Mouse (Mus musculus): Measurements from ENCODE around the gene Il22ra2.

DNA sequence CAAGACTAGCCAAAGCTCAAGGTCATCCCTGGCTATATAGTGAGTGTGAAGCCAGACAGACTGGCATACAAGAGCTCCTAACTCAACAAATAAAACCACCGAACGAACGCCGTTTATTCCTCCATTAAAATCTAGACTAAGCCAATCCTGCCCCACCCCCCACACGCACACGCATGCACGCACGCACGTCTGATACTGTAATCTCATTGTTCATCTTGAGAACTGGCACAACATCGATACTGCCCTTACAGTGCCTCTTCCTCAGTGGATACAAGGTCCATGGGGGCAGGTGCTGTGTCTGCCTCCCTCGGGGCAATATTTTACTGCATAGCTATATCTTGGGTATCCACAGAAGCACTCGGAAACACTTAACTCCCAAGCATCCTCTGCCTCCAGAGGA is 32.2 kb upstream of the Il22ra2 start:
- TF ChIP-seq CTCF (IDR thresholded peaks at IDR 0.05; ENCODE audit: control insufficient read depth, insufficient read depth, insufficient read length) (no peak), USF1 (IDR thresholded peaks at IDR 0.05; ENCODE audit: low read depth) (no peak), FOSL1 (IDR thresholded peaks at IDR 0.05; ENCODE audit: insufficient read depth, low read length, poor library complexity, severe bottlenecking) (no peak), MAX (IDR thresholded peaks at IDR 0.05) (no peak), MYOD1 (IDR thresholded peaks at IDR 0.05; ENCODE audit: control insufficient read depth, insufficient read length, low read depth) (no peak), CEBPB (IDR thresholded peaks at IDR 0.05; ENCODE audit: low read depth) (no peak), MYOG (IDR thresholded peaks at IDR 0.05; ENCODE audit: control insufficient read depth, extremely low read depth, insufficient read length) (no peak)

Measured in C2C12 (cell line).